Mouse (Mus musculus) forebrain, embryonic 16.5 days (tissue): Measurements from ENCODE around the gene Tsks. TPM values are rescaled to one million over a fixed set of nuclear protein-coding genes. Genes with fewer than 3 reads are reported as not detected.

Experiments
- ATAC-seq: fragments of 200-750 bp; cut with Nextera tagmentation; 2 replicates; pipeline ENCODE4 v1.8.0; 2017; ENCODE audit warnings: mild to moderate bottlenecking, moderate library complexity
- H3K27ac ChIP-seq: fragments of 300-500 bp; sonication (generic); 2 replicates; pipeline ENCODE4 v1.5.1; 2014; ENCODE audit warnings: low read length, control low read depth
- H3K27me3 ChIP-seq: fragments of 300-500 bp; sonication (generic); replicated peaks from 2 replicates; pipeline ENCODE4 v1.6.1; 2014; ENCODE audit warnings: low read length; ENCODE audit not compliant: control insufficient read depth, insufficient read depth
- H3K36me3 ChIP-seq: fragments of 300-500 bp; sonication (generic); 2 replicates; pipeline ENCODE4 v1.6.1; 2014; ENCODE audit not compliant: control insufficient read depth, insufficient read depth
- H3K4me1 ChIP-seq: fragments of 300-500 bp; sonication (generic); replicated peaks from 2 replicates; pipeline ENCODE4 v1.6.1; 2014; ENCODE audit warnings: low read length; ENCODE audit not compliant: control insufficient read depth, insufficient read depth
- H3K4me2 ChIP-seq: fragments of 300-500 bp; sonication (generic); 2 replicates; pipeline ENCODE4 v1.6.1; 2014; ENCODE audit warnings: mild to moderate bottlenecking, low read length, control low read depth
- H3K4me3 ChIP-seq: fragments of 300-500 bp; sonication (generic); replicated peaks from 2 replicates; pipeline ENCODE4 v1.5.1; 2014; ENCODE audit warnings: mild to moderate bottlenecking, low read length, control low read depth
- H3K9ac ChIP-seq: fragments of 300-500 bp; sonication (generic); replicated peaks from 2 replicates; pipeline ENCODE4 v1.6.1; 2014; ENCODE audit warnings: low read depth, low read length, control low read depth
- H3K9me3 ChIP-seq: fragments of 300-500 bp; sonication (generic); 2 replicates; pipeline ENCODE4 v1.6.1; 2016; ENCODE audit warnings: low read length; ENCODE audit not compliant: control insufficient read depth
- WGBS: fragments of 180-500 bp; shearing (Covaris S2); extraction: QIAGEN DNeasy Blood & Tissue Kit; methylation state at CpG from one replicate; pipeline ENCODE4 v1.1.7; 2014; 5-methylcytosine and 5-hydroxymethylcytosine counted together
- polyA plus RNA-seq: library from polyadenylated mRNA; unstranded; fragments of >200 nt; fragmentation: Nextera tagmentation; extraction: Ambion mirVana; gene quantifications from 2 replicates; pipeline ENCODE4 v1.2.1, GENCODE M21; 2015

Tsks gene
- polyA plus RNA-seq, 1 experiment from 2014 or later, result 0.15 TPM

GRCm38 (mm10) chr7:44965975-44966374, 23.0 kb downstream of the Tsks start:
- ATAC-seq, result no peak
- Histone ChIP-seq H3K27me3 (no peaks in the 10 kb centered on the region), H3K4me2 (no peak overlapping the region), H3K4me1 (peaks cover 9% of the 10 kb centered on the region), H3K27ac (no peak overlapping the region), H3K9me3 (no peaks in the 10 kb centered on the region), H3K36me3 (peaks cover 17% of the 10 kb centered on the region), H3K4me3 (no peak overlapping the region), H3K9ac (no peak overlapping the region)
- 85% methylated on average over 7 of the region's 7 CpGs for WGBS

GRCm38 (mm10) chr7:44966638-44967037, 23.6 kb downstream of the Tsks start:
- Histone ChIP-seq H3K9ac (no peak overlapping the region), H3K4me2 (no peak overlapping the region), H3K27me3 (no peaks in the 10 kb centered on the region), H3K4me3 (no peak overlapping the region), H3K4me1 (peaks cover 15% of the 10 kb centered on the region), H3K9me3 (no peaks in the 10 kb centered on the region), H3K27ac (no peak overlapping the region), H3K36me3 (peaks cover 15% of the 10 kb centered on the region)
- 84% methylated on average over 15 of the region's 15 CpGs for WGBS
- no peak for ATAC-seq

GRCm38 (mm10) chr7:44970231-44970691, 27.3 kb downstream of the Tsks start:
- peak; percentile 96 for ATAC-seq
- H3K27me3 ChIP-seq, result no peaks in the 10 kb centered on the region

GRCm38 (mm10) chr7:44971142-44971541, 28.1 kb downstream of the Tsks start:
- ATAC-seq, result no peak
- peaks cover 39% of the 10 kb centered on the region for H3K4me1 ChIP-seq
- peak overlapping the region; percentile 86 for H3K27ac ChIP-seq
- H3K4me2 ChIP-seq, result peak overlapping the region; percentile 87
- H3K27me3 ChIP-seq, result no peaks in the 10 kb centered on the region
- WGBS, result 68% methylated on average over 7 of the region's 7 CpGs
- peak overlapping the region; percentile 63 for H3K4me3 ChIP-seq
- H3K36me3 ChIP-seq, result peaks cover 1% of the 10 kb centered on the region; the same call in 1 of the 2 replicates
- H3K9me3 ChIP-seq, result no peaks in the 10 kb centered on the region
- H3K9ac ChIP-seq, result peak overlapping the region; percentile 65

More at GRCm38 (mm10) chr7:44970231-44970691, 27.3 kb downstream of the Tsks start:
- WGBS, result under 1% methylated on average over 36 of the region's 36 CpGs
- Histone ChIP-seq H3K4me2 (peak overlapping the region; percentile 87), H3K9ac (peak overlapping the region; percentile 65), H3K36me3 (peaks cover 7% of the 10 kb centered on the region), H3K9me3 (no peaks in the 10 kb centered on the region), H3K4me3 (peak overlapping the region; percentile 63), H3K4me1 (peaks cover 37% of the 10 kb centered on the region), H3K27ac (peak overlapping the region; percentile 86)

- Histone ChIP-seq H3K27ac (peak overlapping the region; percentile 98), H3K36me3 (peaks cover 17% of the 10 kb centered on the region), H3K9me3 (no peaks in the 10 kb centered on the region), H3K9ac (peak overlapping the region; percentile 85), H3K4me3 (peak overlapping the region; percentile 71), H3K4me2 (peak overlapping the region; percentile 68), H3K27me3 (no peaks in the 10 kb centered on the region), H3K4me1 (peaks cover 39% of the 10 kb centered on the region)
- WGBS, result 22% methylated on average over 14 of the region's 14 CpGs
- ATAC-seq, result no peak
These were observed 30.6 kb downstream of the Tsks start for GRCm38 (mm10) chr7:44973415-44974130.

GRCm38 (mm10) chr7:44974383-44975116, 31.5 kb downstream of the Tsks start, which contains the start of gene Cpt1c:
TSS of gene Cpt1c (minus strand) at chr7:44974851.
- Histone ChIP-seq H3K4me3 (peak within 1 kb of the TSS; percentile 71), H3K27me3 (no peaks in the 10 kb centered on the region), H3K27ac (peak within 1 kb of the TSS; percentile 98), H3K9me3 (no peaks in the 10 kb centered on the region), H3K36me3 (peaks cover 18% of the 10 kb centered on the region), H3K4me2 (peak within 1 kb of the TSS; percentile 68), H3K9ac (peak within 1 kb of the TSS; percentile 85), H3K4me1 (peaks cover 39% of the 10 kb centered on the region)
- peak; percentile 60 for ATAC-seq
- under 1% methylated on average over 22 of the region's 22 CpGs for WGBS

- H3K9me3 ChIP-seq, result no peaks in the 10 kb centered on the region
- peak overlapping the region; percentile 71 for H3K4me3 ChIP-seq
- H3K9ac ChIP-seq, result no peak overlapping the region; the same call in 1 of the 2 replicates
- peaks cover 36% of the 10 kb centered on the region for H3K4me1 ChIP-seq
- H3K4me2 ChIP-seq, result peak overlapping the region; percentile 68
- ATAC-seq, result no peak; the same call in 1 of the 2 replicates
- H3K27me3 ChIP-seq, result no peaks in the 10 kb centered on the region
- peak overlapping the region; percentile 98 for H3K27ac ChIP-seq
- WGBS, result 14% methylated on average over 6 of the region's 6 CpGs
- H3K36me3 ChIP-seq, result peaks cover 22% of the 10 kb centered on the region
These were observed 32.1 kb downstream of the Tsks start for GRCm38 (mm10) chr7:44975117-44975419.

- H3K4me1 ChIP-seq, result peaks cover 12% of the 10 kb centered on the region
- H3K4me3 ChIP-seq, result no peak overlapping the region
- WGBS, result 93% methylated on average over 3 of the region's 3 CpGs
- no peaks in the 10 kb centered on the region for H3K27me3 ChIP-seq
- H3K27ac ChIP-seq, result no peak overlapping the region
- no peak overlapping the region for H3K9ac ChIP-seq
- H3K36me3 ChIP-seq, result peaks cover 44% of the 10 kb centered on the region
- ATAC-seq, result no peak
- H3K9me3 ChIP-seq, result no peaks in the 10 kb centered on the region
- no peak overlapping the region for H3K4me2 ChIP-seq
These were observed 35.3 kb downstream of the Tsks start for GRCm38 (mm10) chr7:44978300-44978699.

GRCm38 (mm10) chr7:44981539-44981938, 38.5 kb downstream of the Tsks start:
- WGBS, result 93% methylated on average over 8 of the region's 8 CpGs
- Histone ChIP-seq H3K9me3 (no peaks in the 10 kb centered on the region), H3K36me3 (peaks cover 39% of the 10 kb centered on the region), H3K4me2 (no peak overlapping the region), H3K9ac (no peak overlapping the region), H3K27ac (no peak overlapping the region), H3K27me3 (no peaks in the 10 kb centered on the region), H3K4me1 (peaks cover 17% of the 10 kb centered on the region), H3K4me3 (no peak overlapping the region)
- ATAC-seq, result no peak
